Mouse (Mus musculus) olfactory bulb, adult 2 months (tissue): ENCODE results near the gene Dscaml1.

ENCODE experiments used
- CTCF ChIP-seq: fragments of 200-500 bp; IDR thresholded peaks from 2 replicates; pipeline ENCODE4 v1.5.1; 2012; ENCODE audit warnings: low read depth, mild to moderate bottlenecking, low read length, moderate library complexity; ENCODE audit not compliant: insufficient read depth
- POLR2A ChIP-seq: fragments of 200-500 bp; IDR thresholded peaks from 2 replicates; pipeline ENCODE4 v1.6.1; 2012; ENCODE audit warnings: mild to moderate bottlenecking, low read depth, low read length, moderate library complexity; ENCODE audit not compliant: insufficient read depth

GRCm38 (mm10) chr9:45731851-45732250, 305.4 kb downstream of the Dscaml1 start:
- TF ChIP-seq CTCF = no peak
- TF ChIP-seq POLR2A = no peak
